Mouse (Mus musculus): ENCODE results near the gene Rpl10a.
"Not testable (repeated sequence)": the region's sequence is repeated elsewhere in the genome, so short reads cannot be mapped to it uniquely, and the experiment has no call there.

Gene Rpl10a

DNA sequence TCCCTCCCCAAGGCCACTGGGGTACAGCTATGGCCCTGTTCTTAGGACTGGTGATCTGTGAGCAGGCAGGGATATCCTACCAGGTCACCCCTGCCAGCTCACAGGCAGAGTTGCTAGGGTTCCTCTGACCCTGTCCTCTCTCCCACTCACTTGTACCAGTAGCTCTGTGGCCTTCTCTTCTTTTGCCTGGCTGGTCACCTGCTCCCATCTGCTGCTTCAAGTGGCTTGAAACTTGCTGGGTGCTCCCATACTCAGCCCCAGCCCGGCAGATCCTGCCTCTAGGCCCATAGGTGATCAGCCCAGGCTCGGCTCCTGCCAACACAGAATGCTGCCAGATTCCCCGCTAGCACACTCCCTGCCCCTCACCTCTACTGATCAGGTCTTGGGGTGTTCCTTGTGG, 27.4 kb upstream of the Rpl10a start:
- in situ Hi-C loops (cut with MboI; ENCODE audit: low pct_unique_long_range_greater_than_20kb in 1 of 2, low sequenced_read_pairs in 2 of 2, unreplicated experiment in 1 of 2) = no loop called here

DNA sequence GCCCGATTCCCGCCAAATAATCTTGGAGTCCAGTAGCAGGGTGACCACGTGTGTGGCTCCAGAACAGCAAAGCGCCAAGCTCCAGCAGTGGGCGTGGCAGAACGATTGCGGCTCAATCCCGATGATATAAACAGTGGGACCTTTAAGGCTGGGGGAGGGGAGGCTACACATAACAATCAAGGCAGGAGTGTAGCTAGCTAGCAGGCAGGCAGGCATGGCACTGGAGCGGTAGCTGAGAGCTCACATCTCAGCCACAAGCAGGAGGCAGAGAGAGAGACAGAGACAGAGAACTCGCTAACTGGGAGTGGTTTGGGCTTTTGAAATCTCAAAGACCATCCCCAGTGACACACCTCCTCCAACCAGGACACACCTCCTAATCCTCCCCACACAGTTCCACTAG, 23.1 kb upstream of the Rpl10a start:
- in situ Hi-C loops (cut with MboI; ENCODE audit: low pct_unique_long_range_greater_than_20kb in 1 of 2, low sequenced_read_pairs in 2 of 2, unreplicated experiment in 1 of 2) = loop anchor here (5.0 kb wide), 2 partner anchors 78 to 213 kb away; no protein-coding TSS in a partner anchor

GRCm38 (mm10) chr17:28308297-28309195, 19.7 kb upstream of the Rpl10a start:
- in situ Hi-C loops (cut with MboI; ENCODE audit: low pct_unique_long_range_greater_than_20kb in 1 of 2, low sequenced_read_pairs in 2 of 2, unreplicated experiment in 1 of 2) = loop anchor here (5.0 kb wide), 2 partner anchors 81 to 216 kb away; no protein-coding TSS in a partner anchor

DNA sequence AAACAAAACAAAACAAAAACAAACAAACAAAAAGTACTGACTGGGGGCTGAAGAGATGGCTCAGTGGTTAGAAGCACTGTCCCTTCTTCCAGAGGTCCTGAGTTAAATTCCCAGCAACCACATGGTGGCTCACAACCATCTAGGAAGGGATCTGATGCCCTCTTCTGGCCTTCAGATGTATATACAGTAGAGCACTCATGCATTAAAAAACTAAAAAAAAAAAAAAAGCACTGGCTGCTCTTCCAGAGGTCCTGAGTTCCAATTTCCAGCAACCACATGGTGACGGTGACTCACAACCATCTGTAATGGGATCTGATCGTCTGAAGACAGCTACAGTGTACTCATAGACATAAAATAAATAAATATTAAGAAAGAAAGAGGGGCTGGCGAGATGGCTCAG, 17.4 kb upstream of the Rpl10a start:
- in situ Hi-C loops (cut with MboI; ENCODE audit: low pct_unique_long_range_greater_than_20kb in 1 of 2, low sequenced_read_pairs in 2 of 2, unreplicated experiment in 1 of 2) = no loop called here

- in situ Hi-C loops (cut with MboI; ENCODE audit: low pct_unique_long_range_greater_than_20kb in 1 of 2, low sequenced_read_pairs in 2 of 2, unreplicated experiment in 1 of 2) = no loop called here
Observed at GRCm38 (mm10) chr17:28311366-28312132, 16.7 kb upstream of the Rpl10a start.

GRCm38 (mm10) chr17:28312232-28313211, 15.7 kb upstream of the Rpl10a start:
- in situ Hi-C loops (cut with MboI; ENCODE audit: low pct_unique_long_range_greater_than_20kb in 1 of 2, low sequenced_read_pairs in 2 of 2, unreplicated experiment in 1 of 2) = no loop called here

GRCm38 (mm10) chr17:28313212-28313879, 14.9 kb upstream of the Rpl10a start, which contains the start of gene Fance:
Gene Fance (plus strand): TSS chr17:28313519.
- in situ Hi-C loops (cut with MboI; ENCODE audit: low pct_unique_long_range_greater_than_20kb in 1 of 2, low sequenced_read_pairs in 2 of 2, unreplicated experiment in 1 of 2) = no loop called here

DNA sequence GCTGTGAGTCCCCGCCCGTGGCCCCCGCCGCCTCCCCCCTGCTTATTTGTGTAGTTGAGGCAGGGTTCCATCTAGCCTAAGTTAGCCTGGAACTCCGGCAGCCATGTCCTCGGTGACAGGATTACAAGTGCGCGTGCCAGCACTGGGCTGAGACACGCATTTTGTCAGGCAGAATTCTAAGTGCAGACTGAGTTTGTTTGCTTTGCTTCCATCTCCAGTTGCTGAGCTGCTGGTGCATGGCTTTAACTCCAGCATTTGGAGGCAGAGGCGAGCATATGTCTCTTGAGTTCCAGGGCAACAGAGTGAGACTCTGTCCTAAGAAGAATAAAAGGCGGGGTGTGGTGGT, 14.4 kb upstream of the Rpl10a start:
- in situ Hi-C loops (cut with MboI; ENCODE audit: low pct_unique_long_range_greater_than_20kb in 1 of 2, low sequenced_read_pairs in 2 of 2, unreplicated experiment in 1 of 2) = no loop called here

- in situ Hi-C loops (cut with MboI; ENCODE audit: low pct_unique_long_range_greater_than_20kb in 1 of 2, low sequenced_read_pairs in 2 of 2, unreplicated experiment in 1 of 2) = no loop called here
Observed at GRCm38 (mm10) chr17:28315611-28316160, 12.6 kb upstream of the Rpl10a start.

DNA sequence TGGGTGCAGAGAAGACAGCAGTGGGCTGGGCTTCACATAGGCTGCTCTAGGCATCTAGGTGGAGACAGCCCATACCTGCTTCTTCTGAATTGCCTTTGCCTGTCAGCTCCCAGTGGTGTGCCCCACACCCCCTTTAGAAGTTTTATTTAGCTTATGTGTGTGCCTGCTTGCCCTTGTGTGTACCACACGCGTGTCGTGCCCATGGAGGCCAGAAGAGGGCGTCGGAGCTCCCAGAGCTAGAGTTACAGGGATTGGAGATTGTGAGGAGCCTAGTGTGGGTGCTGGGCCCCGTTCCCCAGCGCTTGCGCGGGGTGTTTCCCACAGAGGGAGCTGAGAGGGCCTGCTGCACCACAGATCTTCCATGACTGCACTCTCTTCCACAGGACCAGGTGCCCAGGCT, 11.8 kb upstream of the Rpl10a start:
- in situ Hi-C loops (cut with MboI; ENCODE audit: low pct_unique_long_range_greater_than_20kb in 1 of 2, low sequenced_read_pairs in 2 of 2, unreplicated experiment in 1 of 2) = no loop called here

DNA sequence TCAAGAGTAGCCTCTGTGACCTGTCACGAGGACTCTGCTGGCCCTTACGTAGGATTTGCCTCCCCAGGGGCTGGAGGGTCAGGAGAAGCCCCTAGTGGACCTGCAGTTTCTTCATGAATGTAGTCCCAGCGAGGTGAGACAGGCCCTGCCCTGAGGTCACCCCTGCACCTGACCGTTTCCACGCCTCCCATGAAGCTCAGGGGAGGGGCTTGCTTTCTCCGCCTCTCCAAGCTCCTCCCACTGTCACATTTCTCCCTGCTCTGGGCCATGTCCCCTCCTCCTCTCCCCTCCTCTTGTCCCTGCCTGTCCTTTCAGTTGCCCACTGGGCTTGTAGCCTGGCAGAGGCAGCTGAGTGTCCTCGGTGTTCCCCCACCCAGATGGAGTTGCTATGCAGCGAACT, 11.2 kb upstream of the Rpl10a start:
- in situ Hi-C loops (cut with MboI; ENCODE audit: low pct_unique_long_range_greater_than_20kb in 1 of 2, low sequenced_read_pairs in 2 of 2, unreplicated experiment in 1 of 2) = no loop called here

DNA sequence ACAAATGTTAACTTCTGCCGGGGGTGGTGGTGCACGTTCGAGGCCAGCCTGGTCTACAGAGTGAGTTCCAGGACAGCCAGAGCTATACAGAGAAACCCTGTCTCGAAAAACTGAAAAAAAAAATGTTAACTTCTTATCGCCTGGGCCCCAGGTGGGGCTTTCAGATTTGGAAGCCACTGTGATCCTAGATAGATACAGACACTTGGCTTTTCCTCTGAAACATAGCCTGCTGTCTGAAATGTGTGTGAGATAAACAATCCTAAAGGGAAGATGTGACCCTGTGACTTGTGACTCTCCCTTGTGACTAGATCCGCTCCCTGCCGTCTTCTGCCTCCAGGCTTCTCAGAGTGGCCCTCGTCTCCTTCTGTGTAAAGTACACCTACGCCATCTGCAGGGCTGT, 10.5 kb upstream of the Rpl10a start:
- in situ Hi-C loops (cut with MboI; ENCODE audit: low pct_unique_long_range_greater_than_20kb in 1 of 2, low sequenced_read_pairs in 2 of 2, unreplicated experiment in 1 of 2) = no loop called here

DNA sequence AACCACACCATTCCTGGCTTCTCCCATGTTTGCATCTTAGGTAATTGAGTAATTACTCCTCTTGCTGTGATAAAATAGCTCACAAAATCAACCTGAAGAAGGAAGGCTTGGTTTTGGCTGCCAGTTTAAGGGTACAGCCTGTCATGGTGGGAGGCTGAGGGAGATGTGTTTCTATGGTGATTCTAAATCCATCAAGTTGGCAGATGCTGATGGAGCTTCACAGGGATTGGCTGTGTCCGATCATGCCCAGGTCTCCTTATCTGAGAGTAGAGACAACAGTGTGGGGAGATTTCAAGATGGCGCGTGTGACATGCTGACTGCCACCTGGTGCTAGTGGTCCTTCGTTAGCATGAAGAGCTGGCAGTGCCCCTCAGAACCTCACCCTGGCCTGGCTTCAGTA, 6.6 kb upstream of the Rpl10a start:
- in situ Hi-C loops (cut with MboI; ENCODE audit: low pct_unique_long_range_greater_than_20kb in 1 of 2, low sequenced_read_pairs in 2 of 2, unreplicated experiment in 1 of 2) = no loop called here

DNA sequence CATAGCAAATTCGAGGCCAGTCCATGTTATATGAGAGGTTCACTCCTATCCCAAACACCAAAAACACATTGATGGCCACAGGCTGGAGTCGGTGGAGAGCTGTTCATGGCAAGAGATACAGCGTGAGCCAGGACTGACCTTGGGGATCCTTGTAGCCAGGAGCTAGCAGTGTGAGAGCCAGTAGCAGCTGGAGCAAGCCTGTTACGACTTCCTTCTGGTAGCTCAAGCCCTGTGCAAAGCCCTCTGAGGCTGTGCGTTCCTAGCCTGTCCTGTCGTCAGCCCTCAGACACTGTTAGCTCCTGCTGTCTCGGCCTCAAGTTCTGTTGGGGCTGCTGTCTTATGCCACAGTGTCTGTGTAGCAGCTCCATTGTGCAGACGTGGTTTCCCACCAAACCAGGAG, 4.5 kb upstream of the Rpl10a start:
- in situ Hi-C loops (cut with MboI; ENCODE audit: low pct_unique_long_range_greater_than_20kb in 1 of 2, low sequenced_read_pairs in 2 of 2, unreplicated experiment in 1 of 2) = no loop called here

- in situ Hi-C loops (cut with MboI; ENCODE audit: low pct_unique_long_range_greater_than_20kb in 1 of 2, low sequenced_read_pairs in 2 of 2, unreplicated experiment in 1 of 2) = not testable (repeated sequence)
Observed at GRCm38 (mm10) chr17:28324416-28324815, 3.9 kb upstream of the Rpl10a start.

DNA sequence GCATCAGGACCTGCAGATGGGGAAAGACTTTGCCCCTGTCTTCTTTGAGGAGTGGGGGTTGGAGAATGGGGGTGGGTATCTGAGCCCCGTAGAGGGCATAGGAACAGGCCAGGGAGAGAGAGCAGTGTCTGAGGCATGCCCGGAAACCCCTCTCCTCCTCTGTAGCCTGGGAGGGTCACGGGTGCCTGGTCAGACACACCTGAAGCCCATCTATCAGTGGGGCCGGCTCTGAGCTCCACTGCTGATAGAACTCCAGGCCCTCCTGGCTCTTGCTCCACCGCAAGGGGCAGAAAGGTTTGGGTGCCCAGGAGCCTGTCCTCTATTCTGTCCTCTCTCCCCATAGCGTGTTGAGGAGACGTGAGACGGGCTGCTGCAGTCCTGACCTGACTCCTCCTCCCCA, 2.5 kb upstream of the Rpl10a start:
- in situ Hi-C loops (cut with MboI; ENCODE audit: low pct_unique_long_range_greater_than_20kb in 1 of 2, low sequenced_read_pairs in 2 of 2, unreplicated experiment in 1 of 2) = no loop called here

GRCm38 (mm10) chr17:28326951-28327350, 1.3 kb upstream of the Rpl10a start:
- in situ Hi-C loops (cut with MboI; ENCODE audit: low pct_unique_long_range_greater_than_20kb in 1 of 2, low sequenced_read_pairs in 2 of 2, unreplicated experiment in 1 of 2) = no loop called here
